Mouse (Mus musculus) ovary, postnatal 36 days (tissue): ENCODE data around the gene Igfbp2.
A peak's percentile ranks its signal among the peaks of the same experiment; 100 is the strongest.

Experiments
- DNase-seq: peaks from one replicate; pipeline ENCODE4 v3.0.0; 2022; ENCODE audit warnings: low spot score, mixed read lengths

The Igfbp2 gene

GRCm38 (mm10) chr1:72872521-72872920 is 48.2 kb downstream of the Igfbp2 start:
- DNase-seq = peak; percentile 62

GRCm38 (mm10) chr1:72873078-72873477 is 48.8 kb downstream of the Igfbp2 start:
- no peak for DNase-seq

- DNase-seq = peak; percentile 57
Measured at GRCm38 (mm10) chr1:72873511-72874286, 49.4 kb downstream of the Igfbp2 start.

GRCm38 (mm10) chr1:72874287-72875211 is 50.2 kb downstream of the Igfbp2 start, which contains the start of gene Igfbp5:
TSS of gene Igfbp5 (minus strand) at chr1:72874884.
- DNase-seq = peak; percentile 83

GRCm38 (mm10) chr1:72875708-72876107 is 51.4 kb downstream of the Igfbp2 start:
- no peak for DNase-seq

GRCm38 (mm10) chr1:72876111-72876510 is 51.8 kb downstream of the Igfbp2 start:
- no peak for DNase-seq

GRCm38 (mm10) chr1:72877892-72878291 is 53.6 kb downstream of the Igfbp2 start:
- DNase-seq = no peak

- DNase-seq = no peak
Measured at GRCm38 (mm10) chr1:72878473-72879318, 54.4 kb downstream of the Igfbp2 start.

- no peak for DNase-seq
Measured at GRCm38 (mm10) chr1:72879319-72879634, 55.0 kb downstream of the Igfbp2 start.

GRCm38 (mm10) chr1:72885111-72885818 is 61.0 kb downstream of the Igfbp2 start:
- DNase-seq = no peak

- no peak for DNase-seq
Measured at GRCm38 (mm10) chr1:72885819-72886169, 61.5 kb downstream of the Igfbp2 start.

- no peak for DNase-seq
Measured at GRCm38 (mm10) chr1:72887910-72888309, 63.6 kb downstream of the Igfbp2 start.

GRCm38 (mm10) chr1:72895821-72896220 is 71.5 kb downstream of the Igfbp2 start:
- no peak for DNase-seq
